Mouse (Mus musculus) layer of hippocampus, postnatal 36 days (tissue): ENCODE measurements around the gene Wdfy3. TPM values are rescaled to one million over a fixed set of nuclear protein-coding genes. Genes with fewer than 3 reads are reported as not detected.
"Not testable (repeated sequence)": the region's sequence is repeated elsewhere in the genome, so short reads cannot be mapped to it uniquely, and the experiment has no call there.

ENCODE experiments used
- DNase-seq, 2 experiments: peaks; one replicate each; pipeline ENCODE4 v3.0.0; 2022
- total RNA-seq, 2 experiments: library from RNA; stranded (reverse); gene quantifications; 2 replicates each; pipeline ENCODE4 v1.2.3; 2021

Gene Wdfy3
- total RNA-seq, 2 experiments from 2014 or later = 116 to 122 TPM

GRCm38 (mm10) chr5:101998971-101999370 is 70.8 kb downstream of the Wdfy3 start:
- DNase-seq = no peak

- DNase-seq = no peak
These were observed 73.5 kb downstream of the Wdfy3 start for GRCm38 (mm10) chr5:101996036-101996735.

GRCm38 (mm10) chr5:101995451-101995995 is 74.2 kb downstream of the Wdfy3 start:
- DNase-seq = no peak

GRCm38 (mm10) chr5:101993996-101994395 is 75.7 kb downstream of the Wdfy3 start:
- no peak for DNase-seq

- no peak for DNase-seq
These were observed 76.6 kb downstream of the Wdfy3 start for GRCm38 (mm10) chr5:101992969-101993670.

- DNase-seq = no peak
These were observed 79.3 kb downstream of the Wdfy3 start for GRCm38 (mm10) chr5:101990298-101990845.

GRCm38 (mm10) chr5:101988476-101988875 is 81.2 kb downstream of the Wdfy3 start:
- DNase-seq = no peak

- DNase-seq = no peak
These were observed 83.0 kb downstream of the Wdfy3 start for GRCm38 (mm10) chr5:101986694-101987093.

GRCm38 (mm10) chr5:101982239-101982638 is 87.5 kb downstream of the Wdfy3 start:
- DNase-seq = no peak

GRCm38 (mm10) chr5:101979594-101979993 is 90.1 kb downstream of the Wdfy3 start:
- DNase-seq = no peak

- DNase-seq = not testable (repeated sequence)
These were observed 97.1 kb downstream of the Wdfy3 start for GRCm38 (mm10) chr5:101972594-101972993.

GRCm38 (mm10) chr5:101968153-101968851 is 101.4 kb downstream of the Wdfy3 start:
- DNase-seq = no peak

- no peak for DNase-seq
These were observed 101.9 kb downstream of the Wdfy3 start for GRCm38 (mm10) chr5:101967832-101968152.

GRCm38 (mm10) chr5:101962824-101963223 is 106.9 kb downstream of the Wdfy3 start:
- DNase-seq = no peak

- DNase-seq = no peak
These were observed 110.4 kb downstream of the Wdfy3 start for GRCm38 (mm10) chr5:101959369-101959768.

- DNase-seq = no peak
These were observed 110.8 kb downstream of the Wdfy3 start for GRCm38 (mm10) chr5:101958941-101959340.

GRCm38 (mm10) chr5:101957419-101957818 is 112.3 kb downstream of the Wdfy3 start:
- no peak for DNase-seq

GRCm38 (mm10) chr5:101954393-101955340 is 115.1 kb downstream of the Wdfy3 start:
- DNase-seq = no peak

- DNase-seq = no peak
These were observed 117.8 kb downstream of the Wdfy3 start for GRCm38 (mm10) chr5:101951918-101952317.

- no peak for DNase-seq
These were observed 120.4 kb downstream of the Wdfy3 start for GRCm38 (mm10) chr5:101949323-101949722.

- DNase-seq = no peak
These were observed 121.1 kb downstream of the Wdfy3 start for GRCm38 (mm10) chr5:101948641-101949040.

GRCm38 (mm10) chr5:101945731-101946130 is 124.0 kb downstream of the Wdfy3 start:
- DNase-seq = no peak
